Mouse (Mus musculus): ENCODE measurements around the gene Cgas. TPM values are rescaled to one million over a fixed set of nuclear protein-coding genes. Genes with fewer than 3 reads are reported as not detected.
"Not testable (repeated sequence)": the region's sequence is repeated elsewhere in the genome, so short reads cannot be mapped to it uniquely, and the experiment has no call there.

Gene Cgas
- total and polyA plus RNA-seq, 3 experiments = 19.0 to 20.9 TPM; not detected in 1

DNA sequence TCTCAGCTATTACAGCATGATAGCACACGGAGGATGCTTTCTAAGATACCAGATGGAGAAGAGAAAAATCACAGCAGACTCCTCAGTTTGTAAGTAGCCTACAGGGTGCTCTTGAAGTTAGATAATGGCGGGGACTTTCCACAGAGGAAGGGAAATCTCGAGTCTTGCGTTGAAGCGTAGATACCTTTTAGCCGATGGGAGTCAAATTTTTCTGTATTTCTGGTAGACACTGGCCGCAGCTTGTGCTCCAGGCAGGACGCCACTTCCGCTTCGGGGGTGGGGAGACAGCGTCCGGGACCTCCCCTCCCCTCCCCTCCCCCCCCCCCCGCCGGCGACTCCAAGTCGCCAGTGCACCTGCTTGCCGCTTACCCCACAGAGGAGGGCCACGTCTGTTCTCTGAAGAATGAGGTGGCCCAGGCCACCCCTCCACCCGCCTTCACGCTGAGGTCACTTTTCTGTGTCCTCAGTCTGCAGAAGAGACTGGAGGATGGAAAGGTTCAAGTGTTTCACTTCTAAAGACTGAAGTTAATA is 45.9 kb upstream of the Cgas start, which contains the start of gene Eef1a1:
Eef1a1 (minus strand) TSS at position 262 of the 531 bp plus-strand sequence.
- Histone ChIP-seq H3K9ac (ENCODE audit: control insufficient read depth, low read depth, low read length, poor library complexity, severe bottlenecking) (no peak within 1 kb of the TSS), H3K27me3 (ENCODE audit: control insufficient read depth in 1 of 2, insufficient read depth in 2 of 2, low read length in 2 of 2) (peaks cover 8 to 13% of the 10 kb centered on the region in 2 experiments), H3K79me2 (ENCODE audit: control insufficient read depth, insufficient read depth, low read length, poor library complexity) (no peaks in the 10 kb centered on the region), H3K9me3 (replicated peaks; ENCODE audit: insufficient read depth, low read length) (no peaks in the 10 kb centered on the region), H3K4me3 (ENCODE audit: control insufficient read depth in 1 of 2, insufficient read depth in 1 of 2, low read depth in 2 of 2, low read length in 2 of 2) (peak within 1 kb of the TSS; percentile 15 to 29; a peak in 3 of 4 replicates), H3K36me3 (ENCODE audit: control insufficient read depth in 1 of 2, insufficient read depth in 2 of 2, low read length in 2 of 2) (no peaks in the 10 kb centered on the region), H3K27ac (ENCODE audit: control insufficient read depth, low read depth, low read length) (no peak within 1 kb of the TSS), H3K4me1 (ENCODE audit: control insufficient read depth in 1 of 2, insufficient read depth in 2 of 2, low read length in 2 of 2) (no peaks in the 10 kb centered on the region; a peak in 1 of 4 replicates)
- no peak for TF ChIP-seq ETS1 (IDR thresholded peaks at IDR 0.05; ENCODE audit: low read depth, low read length)
- TF ChIP-seq POLR2AphosphoS2 (IDR thresholded peaks at IDR 0.05; ENCODE audit: low read length) = no peak
- no peak for TF ChIP-seq SIN3A (IDR thresholded peaks at IDR 0.05; ENCODE audit: low read length)
- TF ChIP-seq MEF2A (IDR thresholded peaks at IDR 0.05; ENCODE audit: extremely low read depth, insufficient replicate concordance, low read depth, low read length, poor library complexity, severe bottlenecking) = no peak
- TF ChIP-seq USF1 (IDR thresholded peaks at IDR 0.05; ENCODE audit: low read depth, low read length) = no peak
- TF ChIP-seq TBP (IDR thresholded peaks at IDR 0.05; ENCODE audit: low read depth, low read length) = no peak
- TF ChIP-seq GABPA (IDR thresholded peaks at IDR 0.05; ENCODE audit: low read depth, low read length) = no peak
- no peak for TF ChIP-seq GATA1 (IDR thresholded peaks at IDR 0.05; ENCODE audit: low read depth, low read length)
- no peak for DNase-seq (ENCODE audit: low read depth, low spot score)

DNA sequence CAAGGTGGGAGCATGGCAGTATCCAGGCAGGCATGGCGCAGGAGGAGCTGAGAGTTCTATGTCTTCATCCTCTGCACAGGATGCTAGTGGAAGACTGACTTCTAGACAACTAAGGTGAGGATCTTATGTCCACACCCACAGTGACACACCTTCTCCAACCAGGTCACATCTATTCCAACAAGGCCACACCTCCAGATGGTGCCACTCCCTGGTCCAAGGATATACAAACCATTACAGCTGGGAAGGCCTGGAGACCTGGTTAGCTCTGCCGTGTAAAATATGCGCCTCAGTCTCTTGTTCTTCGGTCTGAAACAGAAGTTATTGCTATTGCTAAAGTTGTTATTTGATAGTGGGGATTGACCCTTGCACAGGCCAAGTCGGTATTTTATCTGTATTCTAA is 45.0 kb upstream of the Cgas start:
- H3K36me3 ChIP-seq (ENCODE audit: control insufficient read depth in 1 of 2, insufficient read depth in 2 of 2, low read length in 2 of 2); H3K27ac ChIP-seq (ENCODE audit: control insufficient read depth, low read depth, low read length); H3K9me3 ChIP-seq (replicated peaks; ENCODE audit: insufficient read depth, low read length); H3K79me2 ChIP-seq (ENCODE audit: control insufficient read depth, insufficient read depth, low read length, poor library complexity); H3K4me3 ChIP-seq (ENCODE audit: control insufficient read depth in 1 of 2, insufficient read depth in 1 of 2, low read depth in 2 of 2, low read length in 2 of 2); DNase-seq (ENCODE audit: low read depth, low spot score); H3K9ac ChIP-seq (ENCODE audit: control insufficient read depth, low read depth, low read length, poor library complexity, severe bottlenecking); H3K4me1 ChIP-seq (ENCODE audit: control insufficient read depth in 1 of 2, insufficient read depth in 2 of 2, low read length in 2 of 2): not testable (repeated sequence)
- H3K27me3 ChIP-seq (ENCODE audit: control insufficient read depth in 1 of 2, insufficient read depth in 2 of 2, low read length in 2 of 2) = peaks cover 8 to 13% of the 10 kb centered on the region in 2 experiments

DNA sequence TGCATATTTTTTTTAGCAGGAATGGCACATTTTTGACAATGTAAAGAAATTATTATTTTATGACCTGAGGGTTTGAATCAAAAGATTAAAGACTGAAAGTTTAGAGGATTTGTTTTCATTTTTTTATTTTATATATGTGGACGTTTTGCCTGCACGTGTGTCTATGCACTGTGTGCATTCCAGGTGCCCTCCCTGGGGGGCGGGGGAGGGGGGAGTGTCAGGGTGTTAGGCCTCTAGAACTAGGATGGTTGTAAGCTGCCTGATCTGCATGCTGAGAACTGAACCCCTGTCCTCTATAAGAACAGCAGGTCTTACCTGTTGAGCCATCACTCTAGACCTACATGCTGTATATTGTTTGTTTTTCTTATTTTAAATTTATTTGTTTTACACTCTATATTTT is 41.6 kb upstream of the Cgas start:
- Histone ChIP-seq H3K79me2 (ENCODE audit: control insufficient read depth, insufficient read depth, low read length, poor library complexity) (peaks cover 17% of the 10 kb centered on the region), H3K27me3 (ENCODE audit: control insufficient read depth in 1 of 2, insufficient read depth in 2 of 2, low read length in 2 of 2) (peaks cover 8 to 11% of the 10 kb centered on the region in 2 experiments), H3K36me3 (ENCODE audit: control insufficient read depth in 1 of 2, insufficient read depth in 2 of 2, low read length in 2 of 2) (peaks cover 3% of the 10 kb centered on the region in 2 experiments), H3K9ac (ENCODE audit: control insufficient read depth, low read depth, low read length, poor library complexity, severe bottlenecking) (no peak overlapping the region), H3K4me1 (ENCODE audit: control insufficient read depth in 1 of 2, insufficient read depth in 2 of 2, low read length in 2 of 2) (peaks cover 0 to 3% of the 10 kb centered on the region in 2 experiments; a peak in 3 of 4 replicates), H3K27ac (ENCODE audit: control insufficient read depth, low read depth, low read length) (no peak overlapping the region), H3K9me3 (replicated peaks; ENCODE audit: insufficient read depth, low read length) (no peaks in the 10 kb centered on the region), H3K4me3 (ENCODE audit: control insufficient read depth in 1 of 2, insufficient read depth in 1 of 2, low read depth in 2 of 2, low read length in 2 of 2) (no peak overlapping the region)
- DNase-seq (ENCODE audit: low read depth, low spot score) = no peak
- no peak for TF ChIP-seq MYB (IDR thresholded peaks at IDR 0.05; ENCODE audit: low read depth, low read length)
- no peak for TF ChIP-seq TBP (IDR thresholded peaks at IDR 0.05; ENCODE audit: low read depth, low read length)
